Mouse (Mus musculus): ENCODE data around the gene Fancd2. TPM values are rescaled to one million over a fixed set of nuclear protein-coding genes. Genes with fewer than 3 reads are reported as not detected.

The Fancd2 gene
- polyA plus RNA-seq, 1 experiment from 2014 or later, result 7.8 TPM

GRCm38 (mm10) chr6:113501388-113502084, 29.9 kb upstream of the Fancd2 start, which contains the start of gene Prrt3:
Gene Prrt3, minus strand, starts transcription at chr6:113501931.
- peak within 1 kb of the TSS; percentile 32 for H3K4me3 ChIP-seq
- H3K36me3 ChIP-seq, result no peaks in the 10 kb centered on the region
- peaks cover 41% of the 10 kb centered on the region for H3K27me3 ChIP-seq
- no peak within 1 kb of the TSS for H3K27ac ChIP-seq
- no peak for ATAC-seq (replicated peaks; ENCODE audit: insufficient number of reproducible peaks, insufficient read depth, low FRiP score, low read depth)
- H3K4me2 ChIP-seq, result peak within 1 kb of the TSS; percentile 57
- peaks cover 5% of the 10 kb centered on the region; the same call in 1 of the 2 replicates for H3K4me1 ChIP-seq (replicated peaks)
- no peaks in the 10 kb centered on the region for H3K9me3 ChIP-seq (replicated peaks)
- H3K9ac ChIP-seq, result no peak within 1 kb of the TSS
- WGBS, result 5% methylated on average over 32 of the region's 32 CpGs

- Histone ChIP-seq H3K9me3 (replicated peaks) (no peaks in the 10 kb centered on the region), H3K4me3 (no peak overlapping the region), H3K27ac (no peak overlapping the region), H3K9ac (no peak overlapping the region), H3K4me2 (no peak overlapping the region), H3K4me1 (replicated peaks) (peaks cover 5% of the 10 kb centered on the region; the same call in 1 of the 2 replicates), H3K27me3 (peaks cover 31% of the 10 kb centered on the region), H3K36me3 (no peaks in the 10 kb centered on the region)
- no peak for ATAC-seq (replicated peaks; ENCODE audit: insufficient number of reproducible peaks, insufficient read depth, low FRiP score, low read depth)
- WGBS, result 70% methylated on average over 2 of the region's 2 CpGs
These were observed 28.7 kb upstream of the Fancd2 start for GRCm38 (mm10) chr6:113502801-113503200.

GRCm38 (mm10) chr6:113505689-113506088, 25.8 kb upstream of the Fancd2 start:
- no peak overlapping the region for H3K4me2 ChIP-seq
- WGBS, result 71% methylated on average over 1 of the region's 1 CpGs
- no peak overlapping the region for H3K9ac ChIP-seq
- no peak for ATAC-seq (replicated peaks; ENCODE audit: insufficient number of reproducible peaks, insufficient read depth, low FRiP score, low read depth)
- no peak overlapping the region for H3K27ac ChIP-seq
- no peaks in the 10 kb centered on the region for H3K9me3 ChIP-seq (replicated peaks)
- H3K4me3 ChIP-seq, result no peak overlapping the region
- H3K27me3 ChIP-seq, result peaks cover 23% of the 10 kb centered on the region
- no peaks in the 10 kb centered on the region for H3K36me3 ChIP-seq
- peaks cover 11% of the 10 kb centered on the region; the same call in 1 of the 2 replicates for H3K4me1 ChIP-seq (replicated peaks)

- Histone ChIP-seq H3K36me3 (no peaks in the 10 kb centered on the region), H3K4me3 (no peak overlapping the region), H3K4me1 (replicated peaks) (peaks cover 6% of the 10 kb centered on the region; the same call in 1 of the 2 replicates), H3K27ac (no peak overlapping the region), H3K9ac (no peak overlapping the region), H3K4me2 (no peak overlapping the region), H3K9me3 (replicated peaks) (no peaks in the 10 kb centered on the region), H3K27me3 (peaks cover 8% of the 10 kb centered on the region)
- ATAC-seq (replicated peaks; ENCODE audit: insufficient number of reproducible peaks, insufficient read depth, low FRiP score, low read depth), result no peak
These were observed 24.4 kb upstream of the Fancd2 start for GRCm38 (mm10) chr6:113507130-113507529.

- no peak for ATAC-seq (replicated peaks; ENCODE audit: insufficient number of reproducible peaks, insufficient read depth, low FRiP score, low read depth)
- no peak overlapping the region for H3K27ac ChIP-seq
- no peak overlapping the region for H3K9ac ChIP-seq
- no peaks in the 10 kb centered on the region for H3K27me3 ChIP-seq
- no peak overlapping the region for H3K4me2 ChIP-seq
- H3K4me1 ChIP-seq (replicated peaks), result peaks cover 6% of the 10 kb centered on the region; the same call in 1 of the 2 replicates
- H3K4me3 ChIP-seq, result no peak overlapping the region
- H3K9me3 ChIP-seq (replicated peaks), result no peaks in the 10 kb centered on the region
- peaks cover 7% of the 10 kb centered on the region; the same call in 1 of the 2 replicates for H3K36me3 ChIP-seq
- WGBS, result 40% methylated on average over 7 of the region's 7 CpGs
These were observed 23.1 kb upstream of the Fancd2 start for GRCm38 (mm10) chr6:113508272-113508946.

GRCm38 (mm10) chr6:113508947-113509280, 22.6 kb upstream of the Fancd2 start:
- WGBS, result 54% methylated on average over 5 of the region's 5 CpGs
- Histone ChIP-seq H3K27ac (no peak overlapping the region), H3K36me3 (peaks cover 12% of the 10 kb centered on the region), H3K9ac (no peak overlapping the region), H3K4me3 (no peak overlapping the region), H3K4me1 (replicated peaks) (peaks cover 6% of the 10 kb centered on the region; the same call in 1 of the 2 replicates), H3K4me2 (no peak overlapping the region), H3K9me3 (replicated peaks) (no peaks in the 10 kb centered on the region), H3K27me3 (no peaks in the 10 kb centered on the region)
- ATAC-seq (replicated peaks; ENCODE audit: insufficient number of reproducible peaks, insufficient read depth, low FRiP score, low read depth), result no peak

GRCm38 (mm10) chr6:113513944-113514343, 17.5 kb upstream of the Fancd2 start:
- 93% methylated on average over 6 of the region's 6 CpGs for WGBS
- Histone ChIP-seq H3K27ac (no peak overlapping the region), H3K27me3 (no peaks in the 10 kb centered on the region), H3K9ac (no peak overlapping the region), H3K9me3 (replicated peaks) (no peaks in the 10 kb centered on the region), H3K4me2 (no peak overlapping the region), H3K4me3 (no peak overlapping the region), H3K36me3 (peaks cover 62% of the 10 kb centered on the region), H3K4me1 (replicated peaks) (no peaks in the 10 kb centered on the region)
- ATAC-seq (replicated peaks; ENCODE audit: insufficient number of reproducible peaks, insufficient read depth, low FRiP score, low read depth), result no peak

- Histone ChIP-seq H3K27ac (no peak overlapping the region), H3K4me1 (replicated peaks) (no peaks in the 10 kb centered on the region), H3K36me3 (peaks cover 69% of the 10 kb centered on the region), H3K4me2 (no peak overlapping the region), H3K27me3 (no peaks in the 10 kb centered on the region), H3K9me3 (replicated peaks) (no peaks in the 10 kb centered on the region), H3K9ac (no peak overlapping the region), H3K4me3 (no peak overlapping the region)
- no peak for ATAC-seq (replicated peaks; ENCODE audit: insufficient number of reproducible peaks, insufficient read depth, low FRiP score, low read depth)
- WGBS, result 97% methylated on average over 3 of the region's 3 CpGs
These were observed 16.9 kb upstream of the Fancd2 start for GRCm38 (mm10) chr6:113514600-113514999.

- peaks cover 95% of the 10 kb centered on the region for H3K36me3 ChIP-seq
- no peak overlapping the region for H3K4me2 ChIP-seq
- H3K27ac ChIP-seq, result no peak overlapping the region
- no peak overlapping the region for H3K4me3 ChIP-seq
- ATAC-seq (replicated peaks; ENCODE audit: insufficient number of reproducible peaks, insufficient read depth, low FRiP score, low read depth), result no peak; the same call in 1 of the 2 replicates
- H3K9ac ChIP-seq, result no peak overlapping the region
- 80% methylated on average over 8 of the region's 8 CpGs for WGBS
- no peaks in the 10 kb centered on the region for H3K9me3 ChIP-seq (replicated peaks)
- no peaks in the 10 kb centered on the region for H3K27me3 ChIP-seq
- H3K4me1 ChIP-seq (replicated peaks), result no peaks in the 10 kb centered on the region
These were observed 13.9 kb upstream of the Fancd2 start for GRCm38 (mm10) chr6:113517434-113518080.

GRCm38 (mm10) chr6:113522310-113522709, 9.2 kb upstream of the Fancd2 start:
- H3K9me3 ChIP-seq (replicated peaks), result no peaks in the 10 kb centered on the region
- H3K27me3 ChIP-seq, result no peaks in the 10 kb centered on the region
- H3K27ac ChIP-seq, result no peak overlapping the region
- no peak overlapping the region for H3K4me2 ChIP-seq
- no peaks in the 10 kb centered on the region for H3K4me1 ChIP-seq (replicated peaks)
- peaks cover 61% of the 10 kb centered on the region for H3K36me3 ChIP-seq
- H3K4me3 ChIP-seq, result no peak overlapping the region
- no peak for ATAC-seq (replicated peaks; ENCODE audit: insufficient number of reproducible peaks, insufficient read depth, low FRiP score, low read depth)
- WGBS, result 75% methylated on average over 1 of the region's 1 CpGs
- H3K9ac ChIP-seq, result no peak overlapping the region

- no peak overlapping the region for H3K4me2 ChIP-seq
- no peaks in the 10 kb centered on the region for H3K9me3 ChIP-seq (replicated peaks)
- H3K27me3 ChIP-seq, result no peaks in the 10 kb centered on the region
- 79% methylated on average over 8 of the region's 8 CpGs for WGBS
- H3K4me3 ChIP-seq, result no peak overlapping the region
- ATAC-seq (replicated peaks; ENCODE audit: insufficient number of reproducible peaks, insufficient read depth, low FRiP score, low read depth), result no peak
- no peak overlapping the region for H3K27ac ChIP-seq
- peaks cover 50% of the 10 kb centered on the region for H3K36me3 ChIP-seq
- H3K4me1 ChIP-seq (replicated peaks), result no peaks in the 10 kb centered on the region
- H3K9ac ChIP-seq, result no peak overlapping the region
These were observed 8.1 kb upstream of the Fancd2 start for GRCm38 (mm10) chr6:113523420-113523819.
